Mouse (Mus musculus): ENCODE results near the gene Prkn. TPM values are rescaled to one million over a fixed set of nuclear protein-coding genes. Genes with fewer than 3 reads are reported as not detected.

The Prkn gene
- total and polyA plus RNA-seq, 3 experiments, result 0.39 to 0.50 TPM; not detected in 1

- TF ChIP-seq GATA1 (IDR thresholded peaks at IDR 0.05; ENCODE audit: low read depth, low read length), result no peak
- no peak for TF ChIP-seq UBTF (IDR thresholded peaks at IDR 0.05; ENCODE audit: borderline replicate concordance, insufficient read depth, low read depth, low read length)
- no peak for TF ChIP-seq EP300 (IDR thresholded peaks at IDR 0.05; ENCODE audit: low read depth in 1 of 2, low read length in 2 of 2)
- TF ChIP-seq JUND (IDR thresholded peaks at IDR 0.05; ENCODE audit: low read depth, low read length), result no peak
- TF ChIP-seq CHD2 (IDR thresholded peaks at IDR 0.05; ENCODE audit: low read length), result no peak
- TF ChIP-seq SIN3A (IDR thresholded peaks at IDR 0.05; ENCODE audit: low read length), result no peak
- no peak for TF ChIP-seq MAZ (IDR thresholded peaks at IDR 0.05; ENCODE audit: low read depth, low read length)
- no peak for TF ChIP-seq ETS1 (IDR thresholded peaks at IDR 0.05; ENCODE audit: low read depth, low read length)
- no peak for TF ChIP-seq MEF2A (IDR thresholded peaks at IDR 0.05; ENCODE audit: extremely low read depth, insufficient replicate concordance, low read depth, low read length, poor library complexity, severe bottlenecking)
- TF ChIP-seq POLR2AphosphoS5 (IDR thresholded peaks at IDR 0.05; ENCODE audit: borderline replicate concordance, low read depth, low read length), result no peak
- TF ChIP-seq CHD1 (IDR thresholded peaks at IDR 0.05; ENCODE audit: low read depth, low read length), result no peak
- no peak for TF ChIP-seq MAFK (IDR thresholded peaks at IDR 0.05; ENCODE audit: borderline replicate concordance, low read depth, low read length)
- TF ChIP-seq ZKSCAN1 (IDR thresholded peaks at IDR 0.05; ENCODE audit: low read depth, low read length), result no peak
- no peak for TF ChIP-seq E2F4 (IDR thresholded peaks at IDR 0.05; ENCODE audit: borderline replicate concordance, low read depth, low read length)
- no peak for TF ChIP-seq TCF12 (IDR thresholded peaks at IDR 0.05; ENCODE audit: low read depth, low read length)
- TF ChIP-seq HCFC1 (IDR thresholded peaks at IDR 0.05; ENCODE audit: low read depth, low read length), result no peak
- TF ChIP-seq CTCF (IDR thresholded peaks at IDR 0.05 in 2 of 3, conservative IDR thresholded peaks at IDR 0.05 in 1 of 3; ENCODE audit: control insufficient read depth in 1 of 3, insufficient read depth in 1 of 3, low read depth in 2 of 3, low read length in 3 of 3, poor library complexity in 1 of 3, severe bottlenecking in 1 of 3), result no peak
- no peaks in the 10 kb centered on the region for H3K79me2 ChIP-seq (ENCODE audit: control insufficient read depth, insufficient read depth, low read length, poor library complexity)
- H3K4me1 ChIP-seq (ENCODE audit: control insufficient read depth in 1 of 2, insufficient read depth in 2 of 2, low read length in 2 of 2), result no peaks in the 10 kb centered on the region
- no peak overlapping the region for H3K27ac ChIP-seq (ENCODE audit: control insufficient read depth, low read depth, low read length)
- no peak for DNase-seq (ENCODE audit: low read depth, low spot score)
- H3K9ac ChIP-seq (ENCODE audit: control insufficient read depth, low read depth, low read length, poor library complexity, severe bottlenecking), result no peak overlapping the region
- H3K36me3 ChIP-seq (ENCODE audit: control insufficient read depth in 1 of 2, insufficient read depth in 2 of 2, low read length in 2 of 2), result no peaks in the 10 kb centered on the region
- H3K9me3 ChIP-seq (replicated peaks; ENCODE audit: insufficient read depth, low read length), result no peaks in the 10 kb centered on the region
- no peaks in the 10 kb centered on the region for H3K27me3 ChIP-seq (ENCODE audit: control insufficient read depth in 1 of 2, insufficient read depth in 2 of 2, low read length in 2 of 2)
- no peak overlapping the region for H3K4me3 ChIP-seq (ENCODE audit: control insufficient read depth in 1 of 2, insufficient read depth in 1 of 2, low read depth in 2 of 2, low read length in 2 of 2)
Observed at GRCm38 (mm10) chr17:11033594-11033993, 193.4 kb downstream of the Prkn start.

- TF ChIP-seq ZMIZ1 (IDR thresholded peaks at IDR 0.05; ENCODE audit: low read depth, low read length) (no peak), MEF2A (IDR thresholded peaks at IDR 0.05; ENCODE audit: extremely low read depth, insufficient replicate concordance, low read depth, low read length, poor library complexity, severe bottlenecking) (no peak), GABPA (IDR thresholded peaks at IDR 0.05; ENCODE audit: low read depth, low read length) (no peak), MXI1 (IDR thresholded peaks at IDR 0.05; ENCODE audit: low read depth, low read length) (no peak), NRF1 (IDR thresholded peaks at IDR 0.05; ENCODE audit: insufficient read depth, low read depth, low read length, poor library complexity, severe bottlenecking) (no peak), SMC3 (IDR thresholded peaks at IDR 0.05; ENCODE audit: low read depth, low read length) (no peak), CHD1 (IDR thresholded peaks at IDR 0.05; ENCODE audit: low read depth, low read length) (no peak), TBP (IDR thresholded peaks at IDR 0.05; ENCODE audit: low read depth, low read length) (no peak), POLR2AphosphoS2 (IDR thresholded peaks at IDR 0.05; ENCODE audit: low read length) (no peak), MAX (IDR thresholded peaks at IDR 0.05; ENCODE audit: low read length) (no peak), EP300 (IDR thresholded peaks at IDR 0.05; ENCODE audit: low read depth in 1 of 2, low read length in 2 of 2) (no peak)
- Histone ChIP-seq H3K9me3 (replicated peaks; ENCODE audit: insufficient read depth, low read length) (no peaks in the 10 kb centered on the region), H3K27me3 (ENCODE audit: control insufficient read depth in 1 of 2, insufficient read depth in 2 of 2, low read length in 2 of 2) (no peaks in the 10 kb centered on the region), H3K9ac (ENCODE audit: control insufficient read depth, low read depth, low read length, poor library complexity, severe bottlenecking) (no peak overlapping the region), H3K79me2 (ENCODE audit: control insufficient read depth, insufficient read depth, low read length, poor library complexity) (no peaks in the 10 kb centered on the region), H3K4me1 (ENCODE audit: control insufficient read depth in 1 of 2, insufficient read depth in 2 of 2, low read length in 2 of 2) (no peaks in the 10 kb centered on the region), H3K27ac (ENCODE audit: control insufficient read depth, low read depth, low read length) (no peak overlapping the region), H3K36me3 (ENCODE audit: control insufficient read depth in 1 of 2, insufficient read depth in 2 of 2, low read length in 2 of 2) (no peaks in the 10 kb centered on the region), H3K4me3 (ENCODE audit: control insufficient read depth in 1 of 2, insufficient read depth in 1 of 2, low read depth in 2 of 2, low read length in 2 of 2) (no peak overlapping the region)
- no peak for DNase-seq (ENCODE audit: low read depth, low spot score)
Observed at GRCm38 (mm10) chr17:11038272-11038671, 198.1 kb downstream of the Prkn start.

All from MEL (cell line).